Mouse (Mus musculus) E14TG2a.4 (cell line): Measurements from ENCODE around the gene Gmds.

Experiments
- CTCF ChIP-seq: conservative IDR thresholded peaks from 2 replicates; pipeline ENCODE4 v1.5.1; 2014; ENCODE audit warnings: low read length
- NANOG ChIP-seq: IDR thresholded peaks from 2 replicates; pipeline ENCODE4 v1.6.1; 2014; ENCODE audit warnings: borderline replicate concordance, low read length, mixed read lengths

GRCm38 (mm10) chr13:32040822-32041221, 297.7 kb downstream of the Gmds start:
- TF ChIP-seq CTCF: no peak
- no peak for TF ChIP-seq NANOG
